Mouse (Mus musculus) small intestine, adult 2 months (tissue): ENCODE data around the gene 1700015F17Rik.

ENCODE experiments used
- CTCF ChIP-seq: fragments of 200-500 bp; IDR thresholded peaks from 2 replicates; pipeline ENCODE4 v1.5.1; 2012; ENCODE audit warnings: low read depth, mild to moderate bottlenecking, control low read depth, inconsistent platforms, low read length, moderate library complexity, mixed read lengths; ENCODE audit not compliant: insufficient replicate concordance, insufficient read length; ENCODE audit errors: extremely low read depth
- POLR2A ChIP-seq: fragments of 200-500 bp; IDR thresholded peaks from 2 replicates; pipeline ENCODE4 v1.6.1; 2012; ENCODE audit warnings: low read depth, mild to moderate bottlenecking, control low read depth, inconsistent platforms, low read length, moderate library complexity

- TF ChIP-seq CTCF: no peak
- TF ChIP-seq POLR2A: no peak
Observed at GRCm38 (mm10) chr5:5465256-5465655, 13.7 kb downstream of the 1700015F17Rik start.
